22 mouse cellular contexts compared by ENCODE assay signal in the genomic region with DNA sequence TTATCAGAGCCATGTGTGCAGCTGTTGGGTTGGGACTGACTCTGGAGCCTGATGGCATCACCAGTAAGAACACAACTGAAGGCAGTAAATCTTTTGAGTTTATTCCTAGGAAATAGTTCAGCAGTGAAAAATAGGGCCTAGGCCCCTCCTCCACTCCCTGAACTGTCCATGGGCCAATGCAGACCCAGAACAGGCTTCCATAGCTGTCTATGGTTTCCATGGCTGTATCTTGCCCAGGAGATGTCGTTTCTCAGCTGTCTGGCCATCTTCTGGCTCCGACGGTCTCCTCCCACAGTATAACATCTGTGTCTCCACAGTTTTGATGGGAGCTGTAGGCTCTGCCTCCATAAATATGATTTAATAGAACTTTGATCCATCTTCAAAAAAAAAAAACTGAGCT.
DNase-seq lines count a peak whose midpoint lies in the region; ATAC-seq and TF ChIP-seq lines count a peak whose summit lies in the region.
"Had no signal": no experiment of that assay in that cellular context is flagged by ENCODE, and none has a peak within 500 bp of the region (broad histone marks: within the 10 kb centered on the region; RNA-seq: fewer than 3 reads in every experiment).

No protein-coding gene starts in this region.

- no peaks in the 10 kb centered on the region for H3K79me2 ChIP-seq in heart, adult 2 months (replicated peaks; ENCODE audit: control insufficient read depth, insufficient read depth, low read length)

- no peak for TF ChIP-seq EP300 in heart, adult 2 months (IDR thresholded peaks at IDR 0.05; ENCODE audit: insufficient read depth, low read depth, low read length)

- no peak overlapping the region for H3K27ac ChIP-seq in heart, embryonic 10.5 days
- no peak overlapping the region for H3K27ac ChIP-seq in heart, adult 2 months
- no peak overlapping the region for H3K27ac ChIP-seq in kidney, postnatal 0 days
- 0 out of 2 replicates have a peak overlapping the region, but pooled peaks have one; percentile 23 for H3K27ac ChIP-seq in limb, embryonic 12.5 days
- H3K27ac ChIP-seq: forebrain, embryonic 10.5 days; heart, embryonic 15.5 days; hindbrain, embryonic 14.5 days; left cerebral cortex, adult 2 months had no signal

- TF ChIP-seq CTCF in heart, adult 2 months (IDR thresholded peaks at IDR 0.05) = no peak
- TF ChIP-seq CTCF in kidney, postnatal 0 days (IDR thresholded peaks at IDR 0.05; ENCODE audit: low read depth) = no peak

- ATAC-seq in kidney, postnatal 0 days (replicated peaks; ENCODE audit: low FRiP score, low read depth) = peak; percentile 57; the same call in 1 of the 2 replicates
- peak; percentile 37; the same call in 1 of the 2 replicates for ATAC-seq in limb, embryonic 12.5 days (ENCODE audit: insufficient number of reproducible peaks, insufficient read depth, low FRiP score, low TSS enrichment, low read depth)
- ATAC-seq in CD4-positive, CD25-positive, alpha-beta regulatory T cell, adult 4 months = no peak
- ATAC-seq: forebrain, postnatal 0 days; liver, postnatal 0 days; lung, postnatal 0 days had no signal

- no peak overlapping the region for H3K4me2 ChIP-seq in kidney, postnatal 0 days (ENCODE audit: low read length)
- no peak overlapping the region for H3K4me2 ChIP-seq in limb, embryonic 12.5 days
- H3K4me2 ChIP-seq: heart, embryonic 15.5 days; hindbrain, embryonic 14.5 days; liver, embryonic 11.5 days; midbrain, embryonic 11.5 days had no signal

- no peaks in the 10 kb centered on the region for H3K9me3 ChIP-seq in heart, embryonic 10.5 days
- H3K9me3 ChIP-seq in kidney, postnatal 0 days (replicated peaks; ENCODE audit: low read length) = no peaks in the 10 kb centered on the region
- H3K9me3 ChIP-seq in limb, embryonic 12.5 days = no peaks in the 10 kb centered on the region
- H3K9me3 ChIP-seq: heart, embryonic 15.5 days had no signal

- WGBS in heart, embryonic 10.5 days = 84% methylated on average over 3 of the region's 3 CpGs
- 83% methylated on average over 3 of the region's 3 CpGs for WGBS in heart, adult 2 months
- WGBS in kidney, postnatal 0 days = 40% methylated on average over 3 of the region's 3 CpGs
- WGBS in limb, embryonic 12.5 days = 59% methylated on average over 3 of the region's 3 CpGs

- peaks cover 4% of the 10 kb centered on the region; the same call in 1 of the 2 replicates for H3K4me1 ChIP-seq in heart, embryonic 10.5 days
- H3K4me1 ChIP-seq in heart, adult 2 months (ENCODE audit: control insufficient read depth, insufficient read depth, low read length) = no peaks in the 10 kb centered on the region
- 0 out of 2 replicates have a peak, but pooled peaks cover 5% of the 10 kb centered on the region for H3K4me1 ChIP-seq in kidney, postnatal 0 days (replicated peaks; ENCODE audit: insufficient read depth, low read length)
- peaks cover 26% of the 10 kb centered on the region for H3K4me1 ChIP-seq in limb, embryonic 12.5 days (replicated peaks)
- H3K4me1 ChIP-seq: heart, embryonic 15.5 days had no signal

- no peak overlapping the region for H3K4me3 ChIP-seq in heart, embryonic 10.5 days
- H3K4me3 ChIP-seq in heart, adult 2 months = no peak overlapping the region
- no peak overlapping the region for H3K4me3 ChIP-seq in kidney, postnatal 0 days (replicated peaks; ENCODE audit: low read depth, low read length)
- no peak overlapping the region for H3K4me3 ChIP-seq in limb, embryonic 12.5 days (replicated peaks)
- H3K4me3 ChIP-seq: forebrain, embryonic 10.5 days; heart, embryonic 15.5 days; left cerebral cortex, adult 2 months had no signal

- TF ChIP-seq POLR2A in heart, adult 2 months (IDR thresholded peaks at IDR 0.05; ENCODE audit: insufficient read depth, low read depth, low read length) = no peak

- H3K9ac ChIP-seq in heart, adult 2 months (ENCODE audit: low read depth, low read length) = no peak overlapping the region
- no peak overlapping the region for H3K9ac ChIP-seq in kidney, postnatal 0 days (ENCODE audit: low read depth, low read length)
- H3K9ac ChIP-seq in limb, embryonic 12.5 days (replicated peaks) = no peak overlapping the region
- H3K9ac ChIP-seq: forebrain, postnatal 0 days; heart, embryonic 15.5 days; hindbrain, embryonic 14.5 days; liver, postnatal 0 days had no signal

- no peaks in the 10 kb centered on the region for H3K36me3 ChIP-seq in heart, embryonic 10.5 days
- no peaks in the 10 kb centered on the region for H3K36me3 ChIP-seq in heart, adult 2 months (ENCODE audit: control insufficient read depth, insufficient read depth, low read length)
- no peaks in the 10 kb centered on the region for H3K36me3 ChIP-seq in kidney, postnatal 0 days (ENCODE audit: insufficient read depth, low read length)
- no peaks in the 10 kb centered on the region for H3K36me3 ChIP-seq in limb, embryonic 12.5 days
- H3K36me3 ChIP-seq: forebrain, embryonic 10.5 days; heart, embryonic 15.5 days had no signal

- peak; percentile 58 for DNase-seq in heart, embryonic 10.5 days (ENCODE audit: low spot score)
- no peak for DNase-seq in heart, adult 2 months
- DNase-seq in kidney, postnatal 0 days (ENCODE audit: low spot score) = peak; percentile 65
- no peak for DNase-seq in kidney, postnatal 36 days
- peak; percentile 41 for DNase-seq in forelimb bud, embryonic 11.5 days (ENCODE audit: low read depth, low spot score)
- no peak for DNase-seq in spleen, postnatal 36 days (ENCODE audit: low spot score in 2 of 2)
- DNase-seq: adrenal gland, postnatal 36 days; cerebellum, adult 9-11 months; forebrain, postnatal 0 days; gastrocnemius, postnatal 25 days; heart, postnatal 4 days; liver, postnatal 0 days; thymus, postnatal 25 days had no signal

- H3K27me3 ChIP-seq in heart, embryonic 10.5 days (ENCODE audit: insufficient read depth, poor library complexity, severe bottlenecking) = no peaks in the 10 kb centered on the region
- no peaks in the 10 kb centered on the region for H3K27me3 ChIP-seq in heart, adult 2 months (ENCODE audit: control insufficient read depth, insufficient read depth, low read length)
- no peaks in the 10 kb centered on the region for H3K27me3 ChIP-seq in kidney, postnatal 0 days (ENCODE audit: insufficient read depth, low read length)
- H3K27me3 ChIP-seq in limb, embryonic 12.5 days = no peaks in the 10 kb centered on the region
- H3K27me3 ChIP-seq: heart, embryonic 15.5 days had no signal

- intact Hi-C loops in heart, adult 2 months (cut with DNase I) = no loop called here

Comparison
In these comparisons a context has a peak if more than half of its experiments do, and no peak if none do; other contexts are left out.
1. DNase-seq: peak in heart, embryonic 10.5 days (single experiment), kidney, postnatal 0 days (single experiment) and forelimb bud, embryonic 11.5 days (single experiment); none in heart, adult 2 months (0 of 2), kidney, postnatal 36 days (0 of 2) and spleen, postnatal 36 days (0 of 2).